Mouse (Mus musculus) right cerebral cortex, postnatal 25 days (tissue): ENCODE results near the gene Mgat3.

Source experiments
- DNase-seq: peaks from one replicate; pipeline ENCODE4 v3.0.0; 2022

Gene Mgat3

GRCm38 (mm10) chr15:80152663-80153062 lies 20.9 kb upstream of the Mgat3 start:
- DNase-seq = no peak

GRCm38 (mm10) chr15:80153757-80154156 lies 19.8 kb upstream of the Mgat3 start:
- DNase-seq = no peak

- no peak for DNase-seq
Measured at GRCm38 (mm10) chr15:80155707-80156106, 17.8 kb upstream of the Mgat3 start.

GRCm38 (mm10) chr15:80157197-80157943 lies 16.2 kb upstream of the Mgat3 start:
- DNase-seq = no peak

- no peak for DNase-seq
Measured at GRCm38 (mm10) chr15:80158001-80158706, 15.4 kb upstream of the Mgat3 start.

GRCm38 (mm10) chr15:80158707-80159090 lies 14.8 kb upstream of the Mgat3 start:
- DNase-seq = no peak

GRCm38 (mm10) chr15:80159286-80159901 lies 14.1 kb upstream of the Mgat3 start:
- DNase-seq = no peak

- no peak for DNase-seq
Measured at GRCm38 (mm10) chr15:80160223-80160622, 13.3 kb upstream of the Mgat3 start.

GRCm38 (mm10) chr15:80160726-80161125 lies 12.8 kb upstream of the Mgat3 start:
- no peak for DNase-seq

- DNase-seq = no peak
Measured at GRCm38 (mm10) chr15:80161199-80161598, 12.3 kb upstream of the Mgat3 start.

- DNase-seq = no peak
Measured at GRCm38 (mm10) chr15:80162401-80162964, 11.0 kb upstream of the Mgat3 start.

- DNase-seq = peak; percentile 63
Measured at GRCm38 (mm10) chr15:80163274-80163673, 10.2 kb upstream of the Mgat3 start.

GRCm38 (mm10) chr15:80163716-80164115 lies 9.8 kb upstream of the Mgat3 start:
- no peak for DNase-seq

- peak; percentile 29 for DNase-seq
Measured at GRCm38 (mm10) chr15:80165396-80165795, 8.1 kb upstream of the Mgat3 start.

GRCm38 (mm10) chr15:80169484-80169883 lies 4.0 kb upstream of the Mgat3 start:
- no peak for DNase-seq

- no peak for DNase-seq
Measured at GRCm38 (mm10) chr15:80170357-80170756, 3.2 kb upstream of the Mgat3 start.

GRCm38 (mm10) chr15:80171286-80171685 lies 2.2 kb upstream of the Mgat3 start:
- no peak for DNase-seq

- DNase-seq = no peak
Measured at GRCm38 (mm10) chr15:80171791-80172190, 1.7 kb upstream of the Mgat3 start.

- DNase-seq = peak; percentile 72
Measured at GRCm38 (mm10) chr15:80173781-80174597, 468 bp downstream of the Mgat3 start.

GRCm38 (mm10) chr15:80174598-80174875 lies 1.0 kb downstream of the Mgat3 start:
- no peak for DNase-seq

GRCm38 (mm10) chr15:80175316-80175715 lies 1.8 kb downstream of the Mgat3 start:
- no peak for DNase-seq

- no peak for DNase-seq
Measured at GRCm38 (mm10) chr15:80175756-80176155, 2.2 kb downstream of the Mgat3 start.

- no peak for DNase-seq
Measured at GRCm38 (mm10) chr15:80181561-80181960, 8.0 kb downstream of the Mgat3 start.
